8 mouse cellular contexts compared by ENCODE assay signal in genomic region chr17:49171252-49172047, GRCm38 (mm10).
A peak's percentile ranks its signal among the peaks of the same experiment; 100 is the strongest.
DNase-seq lines count a peak whose midpoint lies in the region; ATAC-seq and TF ChIP-seq lines count a peak whose summit lies in the region.

No protein-coding gene starts in this region.

- H3K79me2 ChIP-seq in heart, adult 2 months (replicated peaks; ENCODE audit: control insufficient read depth, insufficient read depth, low read length), result no peaks in the 10 kb centered on the region

- 5% methylated on average over 20 of the region's 20 CpGs for WGBS in heart, adult 2 months
- 2% methylated on average over 20 of the region's 20 CpGs for WGBS in kidney, postnatal 0 days

- H3K4me2 ChIP-seq in kidney, postnatal 0 days (ENCODE audit: low read length), result peak overlapping the region; percentile 61

- TF ChIP-seq POLR2A in heart, adult 2 months (IDR thresholded peaks at IDR 0.05; ENCODE audit: insufficient read depth, low read depth, low read length), result no peak

- H3K36me3 ChIP-seq in heart, adult 2 months (ENCODE audit: control insufficient read depth, insufficient read depth, low read length), result no peaks in the 10 kb centered on the region
- H3K36me3 ChIP-seq in kidney, postnatal 0 days (ENCODE audit: insufficient read depth, low read length), result no peaks in the 10 kb centered on the region
- H3K36me3 ChIP-seq in megakaryocyte, embryonic 14.5 days (replicated peaks; ENCODE audit: low read length), result no peaks in the 10 kb centered on the region
- H3K36me3 ChIP-seq in splenic B cell, adult 2 months (ENCODE audit: control insufficient read depth, insufficient read depth, low read length, poor library complexity, severe bottlenecking), result no peaks in the 10 kb centered on the region

- TF ChIP-seq EP300 in heart, adult 2 months (IDR thresholded peaks at IDR 0.05; ENCODE audit: insufficient read depth, low read depth, low read length), result no peak

- ATAC-seq in kidney, postnatal 0 days (replicated peaks; ENCODE audit: low FRiP score, low read depth), result no peak

- no peak overlapping the region for H3K27ac ChIP-seq in heart, adult 2 months
- no peak overlapping the region for H3K27ac ChIP-seq in kidney, postnatal 0 days

- TF ChIP-seq CTCF in heart, adult 2 months (IDR thresholded peaks at IDR 0.05), result no peak
- TF ChIP-seq CTCF in kidney, postnatal 0 days (IDR thresholded peaks at IDR 0.05; ENCODE audit: low read depth), result no peak

- intact Hi-C loops in heart, adult 2 months (cut with DNase I), result loop anchor here (10.0 kb wide), 1 partner anchor 707 kb away; no protein-coding TSS in a partner anchor

- no peak overlapping the region for H3K9ac ChIP-seq in heart, adult 2 months (ENCODE audit: low read depth, low read length)
- H3K9ac ChIP-seq in kidney, postnatal 0 days (ENCODE audit: low read depth, low read length), result peak overlapping the region; percentile 19; the same call in 1 of the 2 replicates

- H3K4me3 ChIP-seq in heart, adult 2 months, result no peak overlapping the region
- H3K4me3 ChIP-seq in kidney, postnatal 0 days (replicated peaks; ENCODE audit: low read depth, low read length), result peak overlapping the region; percentile 29
- H3K4me3 ChIP-seq in megakaryocyte, embryonic 14.5 days (replicated peaks), result peak overlapping the region; percentile 89

- H3K4me1 ChIP-seq in heart, adult 2 months (ENCODE audit: control insufficient read depth, insufficient read depth, low read length), result no peaks in the 10 kb centered on the region
- H3K4me1 ChIP-seq in kidney, postnatal 0 days (replicated peaks; ENCODE audit: insufficient read depth, low read length), result no peaks in the 10 kb centered on the region; the same call in 1 of the 2 replicates
- H3K4me1 ChIP-seq in megakaryocyte, embryonic 14.5 days, result peaks cover 5% of the 10 kb centered on the region; the same call in 1 of the 2 replicates

- DNase-seq in kidney, adult 18-20 months, result peak; percentile 13
- DNase-seq in kidney, adult 8-10 months, result no peak
- peak; percentile 17 for DNase-seq in c-Kit-positive CD71-negative TER-119-negative erythroid progenitor cells, embryonic 14.5 days (ENCODE audit: low read depth)
- peak; percentile 29 to 45 for DNase-seq in heart, adult 2 months
- DNase-seq in kidney, postnatal 0 days (ENCODE audit: low spot score), result peak; percentile 69
- DNase-seq in splenic B cell, adult 2 months (ENCODE audit: low read depth, low spot score), result peak; percentile 36
- no peak for DNase-seq in c-Kit-positive CD71-positive TER-119-positive erythroid progenitor cells, embryonic 14.5 days (ENCODE audit: low spot score)

- no peaks in the 10 kb centered on the region for H3K9me3 ChIP-seq in kidney, postnatal 0 days (replicated peaks; ENCODE audit: low read length)
- H3K9me3 ChIP-seq in megakaryocyte, embryonic 14.5 days, result peaks cover 8% of the 10 kb centered on the region

- peaks cover 5% of the 10 kb centered on the region; the same call in 1 of the 2 replicates for H3K27me3 ChIP-seq in heart, adult 2 months (ENCODE audit: control insufficient read depth, insufficient read depth, low read length)
- H3K27me3 ChIP-seq in kidney, postnatal 0 days (ENCODE audit: insufficient read depth, low read length), result 0 out of 2 replicates have a peak, but pooled peaks cover 7% of the 10 kb centered on the region
- peaks cover 11% of the 10 kb centered on the region for H3K27me3 ChIP-seq in megakaryocyte, embryonic 14.5 days (replicated peaks)
- H3K27me3 ChIP-seq in splenic B cell, adult 2 months (ENCODE audit: control insufficient read depth, insufficient read depth, low read length, poor library complexity, severe bottlenecking), result no peaks in the 10 kb centered on the region

Comparison
In these comparisons a context has a peak if more than half of its experiments do, and no peak if none do; other contexts are left out.
1. DNase-seq: peak in kidney, adult 18-20 months (single experiment), c-Kit-positive CD71-negative TER-119-negative erythroid progenitor cells, embryonic 14.5 days (single experiment), heart, adult 2 months (2 of 2), kidney, postnatal 0 days (single experiment) and splenic B cell, adult 2 months (single experiment); none in kidney, adult 8-10 months (0 of 2) and c-Kit-positive CD71-positive TER-119-positive erythroid progenitor cells, embryonic 14.5 days (single experiment).